Mouse (Mus musculus): ENCODE data around the gene Nup93. TPM values are rescaled to one million over a fixed set of nuclear protein-coding genes. Genes with fewer than 3 reads are reported as not detected.

Gene Nup93
- polyA plus RNA-seq, 1 experiment from 2014 or later = 94.2 TPM

GRCm38 (mm10) chr8:94205736-94206135 is 8.6 kb upstream of the Nup93 start:
- Histone ChIP-seq H3K27ac (ENCODE audit: low read length) (no peak overlapping the region), H3K36me3 (ENCODE audit: insufficient read depth, low read length) (no peaks in the 10 kb centered on the region), H3K4me3 (ENCODE audit: low read length) (no peak overlapping the region), H3K9ac (replicated peaks; ENCODE audit: low read length) (no peak overlapping the region), H3K4me1 (ENCODE audit: insufficient read depth, low read length) (no peaks in the 10 kb centered on the region), H3K9me3 (ENCODE audit: low read length) (no peaks in the 10 kb centered on the region), H3K27me3 (ENCODE audit: insufficient read depth, low read length) (no peaks in the 10 kb centered on the region), H3K4me2 (replicated peaks; ENCODE audit: low read depth, low read length) (no peak overlapping the region)
- WGBS = 16% methylated on average over 5 of the region's 5 CpGs
- peak; percentile 82 for ATAC-seq (ENCODE audit: low FRiP score, low TSS enrichment)

- H3K27me3 ChIP-seq (ENCODE audit: insufficient read depth, low read length) = no peaks in the 10 kb centered on the region
- H3K4me1 ChIP-seq (ENCODE audit: insufficient read depth, low read length) = no peaks in the 10 kb centered on the region
- 82% methylated on average over 8 of the region's 8 CpGs for WGBS
- no peaks in the 10 kb centered on the region for H3K9me3 ChIP-seq (ENCODE audit: low read length)
- H3K27ac ChIP-seq (ENCODE audit: low read length) = no peak overlapping the region
- no peaks in the 10 kb centered on the region for H3K36me3 ChIP-seq (ENCODE audit: insufficient read depth, low read length)
- no peak overlapping the region for H3K4me2 ChIP-seq (replicated peaks; ENCODE audit: low read depth, low read length)
- ATAC-seq (ENCODE audit: low FRiP score, low TSS enrichment) = no peak
- H3K9ac ChIP-seq (replicated peaks; ENCODE audit: low read length) = no peak overlapping the region
- H3K4me3 ChIP-seq (ENCODE audit: low read length) = no peak overlapping the region
Measured at GRCm38 (mm10) chr8:94206256-94206655, 8.1 kb upstream of the Nup93 start.

DNA sequence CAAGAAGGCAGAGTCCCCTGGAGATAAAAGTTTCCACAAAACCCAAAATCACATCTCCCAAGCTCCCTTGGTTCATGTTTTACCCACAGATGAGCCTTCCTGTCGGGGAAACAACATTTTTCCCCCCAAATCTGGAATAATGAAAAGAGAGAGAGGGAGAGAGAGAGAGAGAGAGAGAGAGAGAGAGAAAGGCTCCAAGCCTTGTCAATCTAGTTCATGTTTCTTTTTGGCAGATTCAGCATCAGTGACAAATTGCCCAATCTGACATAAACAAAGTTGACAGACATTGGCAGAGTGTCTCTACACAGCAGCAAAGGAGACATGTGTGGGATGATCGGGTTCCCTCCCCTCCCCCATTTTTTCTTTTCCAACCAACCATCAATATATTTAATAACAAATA is 6.9 kb upstream of the Nup93 start:
- 72% methylated on average over 2 of the region's 2 CpGs for WGBS

DNA sequence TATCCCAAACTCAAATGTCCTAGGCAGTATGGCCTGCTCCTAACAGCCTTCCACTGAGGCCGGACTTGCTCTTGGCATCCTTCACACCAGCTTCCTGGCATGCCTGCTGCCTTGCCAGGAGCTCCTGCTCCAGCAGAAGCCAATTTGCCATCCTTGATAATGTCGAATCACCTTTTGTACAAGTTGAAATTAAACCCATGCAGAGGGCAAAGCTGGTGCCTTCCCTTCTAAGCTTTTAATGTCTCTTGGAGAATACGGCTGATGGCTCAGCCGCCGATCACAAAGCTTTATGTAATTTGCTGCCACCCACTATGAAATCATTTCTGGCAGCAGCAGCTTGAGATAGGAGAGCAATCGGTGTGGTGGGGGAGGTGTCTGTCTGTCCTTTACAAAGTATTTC is 4.7 kb upstream of the Nup93 start:
- WGBS = 80% methylated on average over 6 of the region's 6 CpGs
- ATAC-seq (ENCODE audit: low FRiP score, low TSS enrichment) = no peak
- no peaks in the 10 kb centered on the region for H3K36me3 ChIP-seq (ENCODE audit: insufficient read depth, low read length)
- no peak overlapping the region for H3K4me3 ChIP-seq (ENCODE audit: low read length)
- no peaks in the 10 kb centered on the region for H3K27me3 ChIP-seq (ENCODE audit: insufficient read depth, low read length)
- peaks cover 4% of the 10 kb centered on the region; the same call in 1 of the 2 replicates for H3K4me1 ChIP-seq (ENCODE audit: insufficient read depth, low read length)
- H3K4me2 ChIP-seq (replicated peaks; ENCODE audit: low read depth, low read length) = no peak overlapping the region
- no peaks in the 10 kb centered on the region for H3K9me3 ChIP-seq (ENCODE audit: low read length)
- no peak overlapping the region for H3K9ac ChIP-seq (replicated peaks; ENCODE audit: low read length)
- no peak overlapping the region for H3K27ac ChIP-seq (ENCODE audit: low read length)

More for the DNA sequence above, 6.9 kb upstream of the Nup93 start:
- Histone ChIP-seq H3K36me3 (ENCODE audit: insufficient read depth, low read length) (no peaks in the 10 kb centered on the region), H3K9me3 (ENCODE audit: low read length) (no peaks in the 10 kb centered on the region), H3K27ac (ENCODE audit: low read length) (no peak overlapping the region), H3K4me3 (ENCODE audit: low read length) (no peak overlapping the region), H3K4me2 (replicated peaks; ENCODE audit: low read depth, low read length) (no peak overlapping the region), H3K4me1 (ENCODE audit: insufficient read depth, low read length) (no peaks in the 10 kb centered on the region), H3K9ac (replicated peaks; ENCODE audit: low read length) (no peak overlapping the region), H3K27me3 (ENCODE audit: insufficient read depth, low read length) (no peaks in the 10 kb centered on the region)
- ATAC-seq (ENCODE audit: low FRiP score, low TSS enrichment) = no peak

GRCm38 (mm10) chr8:94210225-94210624 is 4.1 kb upstream of the Nup93 start:
- H3K4me3 ChIP-seq (ENCODE audit: low read length) = no peak overlapping the region
- ATAC-seq (ENCODE audit: low FRiP score, low TSS enrichment) = no peak
- no peak overlapping the region for H3K9ac ChIP-seq (replicated peaks; ENCODE audit: low read length)
- H3K4me2 ChIP-seq (replicated peaks; ENCODE audit: low read depth, low read length) = no peak overlapping the region
- H3K36me3 ChIP-seq (ENCODE audit: insufficient read depth, low read length) = no peaks in the 10 kb centered on the region
- peaks cover 7% of the 10 kb centered on the region for H3K4me1 ChIP-seq (ENCODE audit: insufficient read depth, low read length)
- no peaks in the 10 kb centered on the region for H3K27me3 ChIP-seq (ENCODE audit: insufficient read depth, low read length)
- WGBS = 78% methylated on average over 3 of the region's 3 CpGs
- no peak overlapping the region for H3K27ac ChIP-seq (ENCODE audit: low read length)
- no peaks in the 10 kb centered on the region for H3K9me3 ChIP-seq (ENCODE audit: low read length)

- H3K4me1 ChIP-seq (ENCODE audit: insufficient read depth, low read length) = peaks cover 15% of the 10 kb centered on the region
- H3K27me3 ChIP-seq (ENCODE audit: insufficient read depth, low read length) = no peaks in the 10 kb centered on the region
- H3K9me3 ChIP-seq (ENCODE audit: low read length) = no peaks in the 10 kb centered on the region
- H3K4me2 ChIP-seq (replicated peaks; ENCODE audit: low read depth, low read length) = peak overlapping the region; percentile 67
- WGBS = 73% methylated on average over 6 of the region's 6 CpGs
- H3K36me3 ChIP-seq (ENCODE audit: insufficient read depth, low read length) = no peaks in the 10 kb centered on the region
- H3K27ac ChIP-seq (ENCODE audit: low read length) = no peak overlapping the region
- peak overlapping the region; percentile 52 for H3K9ac ChIP-seq (replicated peaks; ENCODE audit: low read length)
- ATAC-seq (ENCODE audit: low FRiP score, low TSS enrichment) = no peak
- H3K4me3 ChIP-seq (ENCODE audit: low read length) = peak overlapping the region; percentile 91
Measured at GRCm38 (mm10) chr8:94213819-94214218, 545 bp upstream of the Nup93 start.

DNA sequence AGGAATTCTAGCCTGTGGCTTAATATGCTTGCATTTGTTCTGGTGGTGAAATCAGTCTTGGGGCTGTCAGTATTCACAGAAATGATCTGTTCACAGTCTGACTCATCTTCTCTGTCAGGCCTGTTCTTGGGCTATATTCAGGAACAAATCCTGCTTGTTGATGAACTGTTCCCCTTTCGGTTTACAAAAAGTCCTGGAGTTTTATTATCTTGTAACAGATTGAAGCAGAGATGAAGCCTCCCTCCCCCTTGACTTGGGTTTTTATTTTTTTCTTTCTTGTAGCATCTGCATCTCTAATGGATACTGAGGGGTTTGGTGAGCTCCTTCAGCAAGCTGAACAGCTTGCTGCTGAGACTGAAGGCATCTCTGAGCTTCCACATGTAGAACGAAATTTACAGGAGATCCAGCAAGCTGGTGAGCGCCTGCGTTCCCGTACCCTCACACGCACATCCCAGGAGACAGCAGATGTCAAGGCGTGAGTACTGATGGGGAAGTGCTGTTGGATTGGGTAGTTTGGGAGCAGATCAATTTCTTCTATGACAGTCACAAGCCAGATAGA is 13.1 kb downstream of the Nup93 start:
- 86% methylated on average over 7 of the region's 7 CpGs for WGBS
- Histone ChIP-seq H3K4me3 (ENCODE audit: low read length) (no peak overlapping the region), H3K36me3 (ENCODE audit: insufficient read depth, low read length) (peaks cover 5% of the 10 kb centered on the region; the same call in 1 of the 2 replicates), H3K4me2 (replicated peaks; ENCODE audit: low read depth, low read length) (no peak overlapping the region), H3K27ac (ENCODE audit: low read length) (no peak overlapping the region), H3K4me1 (ENCODE audit: insufficient read depth, low read length) (no peaks in the 10 kb centered on the region), H3K9ac (replicated peaks; ENCODE audit: low read length) (no peak overlapping the region), H3K27me3 (ENCODE audit: insufficient read depth, low read length) (no peaks in the 10 kb centered on the region), H3K9me3 (ENCODE audit: low read length) (no peaks in the 10 kb centered on the region)
- ATAC-seq (ENCODE audit: low FRiP score, low TSS enrichment) = no peak

DNA sequence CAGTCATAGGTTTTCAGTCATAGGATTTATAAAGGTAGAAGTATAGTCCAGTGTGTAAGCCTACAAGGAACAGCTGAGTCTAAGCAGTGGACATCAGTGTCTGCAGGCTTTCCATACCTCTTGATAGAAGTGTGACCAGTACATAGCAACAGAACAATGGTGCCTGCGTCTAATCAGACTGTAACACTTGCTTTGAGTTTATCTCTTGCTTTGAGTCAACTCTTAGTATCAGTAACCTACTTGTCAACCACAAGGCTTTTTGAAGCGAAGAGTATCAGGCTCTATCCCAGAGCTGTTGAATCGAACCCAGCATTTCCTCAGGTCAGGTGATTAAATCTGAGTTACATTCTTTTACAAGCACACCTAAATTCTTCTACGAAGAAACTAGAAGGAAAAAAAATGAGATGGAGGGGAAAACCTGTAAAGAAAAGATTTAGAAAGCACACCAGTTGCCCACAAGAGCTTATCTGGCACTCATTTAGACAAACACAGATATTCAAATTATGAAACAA is 25.9 kb downstream of the Nup93 start:
- WGBS = 89% methylated on average over 4 of the region's 4 CpGs

GRCm38 (mm10) chr8:94249836-94250435 is 35.6 kb downstream of the Nup93 start:
- Histone ChIP-seq H3K27ac (ENCODE audit: low read length) (no peak overlapping the region), H3K36me3 (ENCODE audit: insufficient read depth, low read length) (no peaks in the 10 kb centered on the region), H3K27me3 (ENCODE audit: insufficient read depth, low read length) (no peaks in the 10 kb centered on the region), H3K4me1 (ENCODE audit: insufficient read depth, low read length) (no peaks in the 10 kb centered on the region), H3K4me3 (ENCODE audit: low read length) (no peak overlapping the region), H3K9ac (replicated peaks; ENCODE audit: low read length) (no peak overlapping the region), H3K9me3 (ENCODE audit: low read length) (no peaks in the 10 kb centered on the region), H3K4me2 (replicated peaks; ENCODE audit: low read depth, low read length) (no peak overlapping the region)
- no peak for ATAC-seq (ENCODE audit: low FRiP score, low TSS enrichment)
- WGBS = 75% methylated on average over 2 of the region's 2 CpGs

More for the DNA sequence above, 25.9 kb downstream of the Nup93 start:
- no peaks in the 10 kb centered on the region for H3K9me3 ChIP-seq (ENCODE audit: low read length)
- no peak overlapping the region for H3K4me3 ChIP-seq (ENCODE audit: low read length)
- H3K4me1 ChIP-seq (ENCODE audit: insufficient read depth, low read length) = no peaks in the 10 kb centered on the region
- H3K4me2 ChIP-seq (replicated peaks; ENCODE audit: low read depth, low read length) = no peak overlapping the region
- H3K9ac ChIP-seq (replicated peaks; ENCODE audit: low read length) = no peak overlapping the region
- H3K36me3 ChIP-seq (ENCODE audit: insufficient read depth, low read length) = 0 out of 2 replicates have a peak, but pooled peaks cover 3% of the 10 kb centered on the region
- no peaks in the 10 kb centered on the region for H3K27me3 ChIP-seq (ENCODE audit: insufficient read depth, low read length)
- ATAC-seq (ENCODE audit: low FRiP score, low TSS enrichment) = no peak
- no peak overlapping the region for H3K27ac ChIP-seq (ENCODE audit: low read length)

- WGBS = 71% methylated on average over 6 of the region's 6 CpGs
- no peak overlapping the region for H3K4me3 ChIP-seq (ENCODE audit: low read length)
- ATAC-seq (ENCODE audit: low FRiP score, low TSS enrichment) = no peak
- H3K4me2 ChIP-seq (replicated peaks; ENCODE audit: low read depth, low read length) = no peak overlapping the region
- no peaks in the 10 kb centered on the region for H3K27me3 ChIP-seq (ENCODE audit: insufficient read depth, low read length)
- H3K4me1 ChIP-seq (ENCODE audit: insufficient read depth, low read length) = no peaks in the 10 kb centered on the region
- H3K27ac ChIP-seq (ENCODE audit: low read length) = no peak overlapping the region
- H3K9ac ChIP-seq (replicated peaks; ENCODE audit: low read length) = no peak overlapping the region
- H3K36me3 ChIP-seq (ENCODE audit: insufficient read depth, low read length) = no peaks in the 10 kb centered on the region
- no peaks in the 10 kb centered on the region for H3K9me3 ChIP-seq (ENCODE audit: low read length)
Measured at GRCm38 (mm10) chr8:94258881-94259280, 44.5 kb downstream of the Nup93 start.

Data from kidney, embryonic 16.5 days (tissue).